Mouse (Mus musculus): ENCODE data around the gene Ric8a.

The Ric8a gene

DNA sequence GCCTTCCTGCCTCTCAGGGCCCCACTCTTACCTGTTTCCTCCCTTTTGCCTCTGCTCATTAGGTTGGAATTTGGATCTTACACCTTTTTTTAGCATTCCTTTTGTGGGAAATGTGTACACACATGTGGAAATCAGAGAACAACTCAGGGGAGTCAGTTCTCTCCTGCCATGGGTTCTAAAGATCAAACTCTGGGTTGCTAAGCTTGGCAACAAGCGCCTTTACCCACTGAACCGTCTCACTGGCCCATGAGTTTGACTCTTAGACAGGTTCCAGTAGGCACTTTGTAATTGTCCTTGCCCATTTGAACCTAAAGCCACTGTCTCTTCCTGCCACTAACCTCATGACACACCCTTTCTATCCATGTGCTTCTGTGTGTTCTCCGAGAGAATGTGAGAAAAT is 37.9 kb downstream of the Ric8a start:
- DNase-seq, result no peak

DNA sequence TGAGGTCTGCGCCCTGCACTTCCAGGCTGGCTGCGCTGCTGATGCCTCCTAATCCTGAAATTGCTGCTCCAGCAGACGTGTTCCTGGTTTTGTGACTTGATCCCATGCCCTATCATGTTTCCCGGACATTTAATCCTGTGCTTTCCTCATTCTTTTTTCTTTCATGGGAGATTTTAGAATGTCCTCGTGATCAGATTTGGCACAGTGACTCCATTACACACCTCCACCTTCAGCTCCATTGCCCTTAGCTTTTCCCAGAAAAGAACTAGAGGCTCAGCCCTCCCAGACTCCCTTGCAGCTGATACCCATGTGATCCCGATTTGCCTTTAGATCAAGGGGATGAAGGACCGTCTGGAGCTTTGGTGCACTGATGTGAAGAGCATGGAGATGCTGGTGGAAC is 41.1 kb downstream of the Ric8a start:
- no peak for DNase-seq

GRCm38 (mm10) chr7:140899121-140899520 is 42.4 kb downstream of the Ric8a start:
- no peak for DNase-seq

GRCm38 (mm10) chr7:140900220-140900619 is 43.5 kb downstream of the Ric8a start, which contains the start of gene Cox8b:
Cox8b (minus strand) TSS chr7:140900446.
- DNase-seq, result no peak

DNA sequence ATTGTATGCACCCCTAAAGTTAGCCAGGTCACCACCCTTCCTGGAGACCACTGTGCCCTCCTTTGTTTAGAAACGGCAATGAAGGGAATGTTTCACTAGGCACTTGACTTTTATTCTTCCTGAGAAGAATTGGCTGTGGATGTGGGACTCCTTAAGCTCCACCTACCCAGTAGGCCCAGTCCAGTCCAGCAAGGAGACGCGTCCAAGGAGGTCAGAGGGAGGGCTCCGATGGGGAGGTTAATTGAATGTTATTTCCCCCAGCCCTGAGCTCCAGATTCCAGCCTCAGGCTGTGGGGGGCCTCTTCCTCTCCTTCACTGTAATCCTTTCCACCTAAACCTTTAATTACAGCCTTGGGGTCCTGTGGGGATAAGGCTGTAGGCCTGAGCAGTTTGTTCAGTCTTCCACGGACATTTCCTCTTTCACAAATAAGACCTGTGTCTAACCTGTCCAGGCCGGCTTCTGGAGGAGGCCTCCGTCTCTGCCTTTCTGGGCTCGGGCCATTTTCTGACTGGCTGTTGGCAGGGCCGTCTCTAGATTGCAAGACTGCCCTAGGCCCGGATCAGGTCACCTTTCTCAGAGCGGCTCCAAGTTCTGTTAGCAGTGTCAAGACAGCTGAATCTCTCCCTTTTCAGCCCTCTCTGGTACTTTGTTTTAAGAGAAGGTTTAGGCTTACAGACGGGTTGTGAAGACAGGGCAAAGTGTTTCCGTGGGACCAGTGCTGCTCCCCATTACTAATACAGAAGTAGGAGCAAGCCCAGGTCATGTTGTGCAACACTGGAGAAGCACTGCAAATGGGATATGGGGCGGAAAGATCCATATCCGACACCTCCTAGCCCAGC is 45.5 kb downstream of the Ric8a start:
- no peak for DNase-seq

GRCm38 (mm10) chr7:140903212-140903611 is 46.5 kb downstream of the Ric8a start:
- DNase-seq, result peak; percentile 67 to 83

- no peak for DNase-seq
Observed at GRCm38 (mm10) chr7:140905642-140906081, 48.9 kb downstream of the Ric8a start.

GRCm38 (mm10) chr7:140907131-140907530 is 50.4 kb downstream of the Ric8a start:
- no peak for DNase-seq

DNA sequence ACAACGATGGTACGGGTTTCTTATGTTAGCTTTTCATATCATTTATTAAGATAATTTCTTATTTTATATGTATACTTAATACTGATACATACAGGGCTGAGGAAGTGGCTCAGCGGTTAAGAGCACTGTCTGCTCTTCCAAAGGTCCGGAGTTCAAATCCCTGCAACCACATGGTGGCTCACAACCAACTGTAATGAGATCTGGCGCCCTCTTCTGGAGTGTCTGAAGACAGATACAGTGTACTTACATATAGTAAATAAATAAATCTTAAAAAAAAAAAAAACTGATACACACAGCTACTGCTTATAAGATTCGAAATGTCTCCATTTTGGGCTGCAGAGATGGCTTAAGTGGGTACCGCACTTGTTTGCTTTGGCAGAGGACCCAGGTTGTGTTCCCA is 50.9 kb downstream of the Ric8a start:
- no peak for DNase-seq

DNA sequence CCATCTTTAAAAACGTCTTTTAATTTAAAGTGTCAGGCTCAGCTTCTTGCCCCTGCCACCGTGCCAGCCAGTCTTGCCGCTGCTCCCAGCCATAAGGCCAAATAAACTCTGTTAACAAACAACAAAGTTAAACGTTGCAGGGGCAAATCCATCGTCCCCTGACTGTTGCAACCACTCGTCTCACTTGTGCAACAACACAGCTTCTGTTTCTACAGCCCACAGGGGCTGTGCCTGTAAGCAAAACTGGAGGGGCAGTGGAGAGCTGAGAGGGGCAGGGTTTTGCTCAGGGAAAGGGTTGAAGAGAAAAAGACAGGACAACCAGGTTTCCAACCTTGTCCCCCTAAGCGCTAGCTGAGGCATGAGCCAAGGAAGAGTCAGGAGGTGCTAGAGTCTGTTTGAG is 51.4 kb downstream of the Ric8a start:
- DNase-seq, result no peak

DNA sequence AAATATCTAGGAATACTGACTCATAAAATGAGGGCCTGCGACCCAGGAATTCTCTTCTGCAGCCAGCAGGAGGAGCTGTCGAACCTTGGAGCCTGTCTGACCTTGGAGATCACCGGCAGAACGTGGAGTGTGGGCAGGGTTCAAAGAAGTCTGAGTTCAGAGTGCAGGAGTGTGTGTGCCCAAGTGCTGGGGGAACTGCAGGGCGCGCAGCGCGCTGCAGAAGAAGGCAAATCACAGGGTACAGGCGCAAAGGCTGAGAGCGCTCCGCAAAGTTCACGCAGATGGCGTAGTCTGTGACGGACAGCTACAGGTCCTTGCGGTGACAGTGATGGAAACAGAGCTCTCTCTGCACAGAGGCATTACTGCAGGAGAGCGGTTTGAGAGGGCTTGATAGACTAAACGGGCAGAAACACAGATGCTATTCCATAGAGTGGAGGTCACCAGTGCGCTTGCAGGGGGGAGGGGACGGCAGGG is 51.9 kb downstream of the Ric8a start:
- DNase-seq, result peak; percentile 69 to 78

DNA sequence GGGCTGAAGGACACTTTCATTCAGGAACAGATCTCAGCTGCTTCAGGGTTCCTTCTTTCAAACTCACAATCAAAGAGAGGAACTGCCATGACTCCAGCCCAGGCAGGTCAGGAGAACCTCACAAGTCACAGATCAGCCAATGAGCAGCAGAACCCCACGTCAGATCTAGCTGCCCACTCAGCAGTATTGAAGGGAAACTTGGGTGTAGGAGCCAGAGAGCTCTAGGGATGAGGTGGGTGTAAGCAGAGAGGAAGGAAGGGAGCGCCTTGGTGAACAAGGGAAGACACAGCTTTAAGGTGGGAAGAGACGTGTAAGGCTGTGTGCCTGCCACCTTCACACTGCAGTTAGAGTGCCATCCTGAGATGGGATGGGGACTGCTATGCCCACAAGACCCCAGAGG is 55.5 kb downstream of the Ric8a start:
- DNase-seq, result no peak

DNA sequence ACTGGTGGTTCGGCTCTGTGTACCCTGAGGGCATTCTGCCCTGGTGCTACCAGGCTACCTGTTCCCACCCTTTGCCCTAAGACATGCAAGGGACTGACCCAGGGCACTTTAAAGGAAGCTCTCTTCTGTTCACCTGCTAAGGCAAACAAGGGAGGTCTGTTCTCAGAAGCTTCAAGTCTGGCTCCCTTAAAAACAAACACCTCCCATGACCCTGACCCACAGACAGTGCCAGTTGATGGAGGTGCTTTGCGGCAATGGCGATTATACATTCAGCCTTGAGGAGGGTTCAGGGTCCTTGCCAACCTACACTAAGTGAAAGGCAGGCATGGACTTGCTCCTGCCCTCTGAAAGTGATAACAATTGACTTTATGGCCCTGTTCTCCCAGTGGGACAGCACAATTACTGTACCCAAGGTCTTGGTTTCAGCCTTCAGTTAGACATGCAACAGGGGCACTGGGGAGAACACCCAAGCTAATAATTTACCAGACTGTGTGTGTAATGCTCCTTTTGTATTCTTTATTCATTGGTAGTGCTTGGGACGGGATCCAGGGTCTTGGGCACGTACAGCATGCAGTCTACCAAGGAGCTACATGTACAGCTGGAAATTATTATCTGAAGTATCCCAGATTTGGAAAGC is 56.2 kb downstream of the Ric8a start:
- DNase-seq, result no peak

Data from cerebellum, adult 18-20 months (tissue).